Mouse (Mus musculus) kidney, adult 2 months (tissue): ENCODE data around the gene Ace. TPM values are rescaled to one million over a fixed set of nuclear protein-coding genes. Genes with fewer than 3 reads are reported as not detected.

Experiments used
- DNase-seq: peaks from one replicate; pipeline ENCODE4 v3.0.0; 2021
- H3K27ac ChIP-seq: fragments of 200-500 bp; 2 replicates; pipeline ENCODE4 v1.5.1; 2012; ENCODE audit warnings: low read depth, low read length, control low read depth, inconsistent platforms; ENCODE audit not compliant: insufficient read depth
- H3K27me3 ChIP-seq: fragments of 200-500 bp; replicated peaks from 2 replicates; pipeline ENCODE4 v1.6.1; 2012; ENCODE audit warnings: mild to moderate bottlenecking, moderate library complexity, low read length, inconsistent platforms; ENCODE audit not compliant: control insufficient read depth, insufficient read depth
- H3K36me3 ChIP-seq: fragments of 200-500 bp; 2 replicates; pipeline ENCODE4 v1.6.1; 2012; ENCODE audit warnings: mild to moderate bottlenecking, moderate library complexity, low read length, inconsistent platforms; ENCODE audit not compliant: control insufficient read depth, insufficient read depth
- H3K4me1 ChIP-seq: fragments of 200-500 bp; 2 replicates; pipeline ENCODE4 v1.6.1; 2011; ENCODE audit warnings: low read length; ENCODE audit not compliant: control insufficient read depth, insufficient read depth
- H3K4me3 ChIP-seq: fragments of 200-500 bp; 2 replicates; pipeline ENCODE4 v1.5.1; 2011; ENCODE audit warnings: mild to moderate bottlenecking, low read depth, low read length, control low read depth; ENCODE audit not compliant: insufficient read depth
- CTCF ChIP-seq: fragments of 200-500 bp; conservative IDR thresholded peaks from 2 replicates; pipeline ENCODE4 v1.5.1; 2011; ENCODE audit warnings: low read depth, mild to moderate bottlenecking, control low read depth, low read length, moderate library complexity, mixed read lengths; ENCODE audit not compliant: insufficient read depth, insufficient read length
- POLR2A ChIP-seq: fragments of 200-500 bp; IDR thresholded peaks from one replicate; pipeline ENCODE4 v1.6.1; 2011; ENCODE audit warnings: low read depth, low read length, control low read depth
- WGBS: fragments of 180-500 bp; shearing (Covaris S2); methylation state at CpG from one replicate; pipeline ENCODE4 v1.1.7; 2018; 5-methylcytosine and 5-hydroxymethylcytosine counted together
- polyA plus RNA-seq: library from polyadenylated mRNA; depleted of rRNA; stranded (reverse); fragments of >200 nt; gene quantifications from 2 replicates; pipeline ENCODE4 v1.2.3, GENCODE M21; 2012

Gene Ace
- polyA plus RNA-seq, 1 experiment, result 68.0 TPM

DNA sequence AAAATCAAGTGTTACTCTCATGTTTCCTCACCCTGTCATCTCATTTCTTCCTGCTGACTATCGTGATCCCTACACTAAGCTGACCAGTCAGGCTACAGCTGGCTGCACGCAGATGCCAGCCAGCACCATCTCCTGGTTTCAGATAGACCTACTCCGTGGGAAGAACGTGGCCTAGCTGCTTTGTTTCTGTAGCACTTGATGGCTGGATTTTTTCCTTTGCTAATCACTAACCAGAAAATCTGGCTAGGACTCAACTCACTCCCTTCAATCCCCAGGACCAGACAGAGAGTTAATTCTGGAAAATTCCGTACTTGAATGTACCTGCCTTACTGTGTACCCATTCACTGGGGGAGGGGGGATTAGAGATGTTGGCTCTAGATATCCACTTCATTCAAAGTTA is 39.6 kb upstream of the Ace start:
- WGBS, result 30% methylated on average over 5 of the region's 5 CpGs
- H3K4me1 ChIP-seq, result peaks cover 10% of the 10 kb centered on the region; the same call in 1 of the 2 replicates
- H3K36me3 ChIP-seq, result no peaks in the 10 kb centered on the region
- no peak overlapping the region for H3K27ac ChIP-seq
- H3K27me3 ChIP-seq, result no peaks in the 10 kb centered on the region
- DNase-seq, result peak; percentile 54
- TF ChIP-seq POLR2A, result no peak
- TF ChIP-seq CTCF, result 0 out of 2 replicates have a peak, but pooled peaks have one; percentile 1
- H3K4me3 ChIP-seq, result no peak overlapping the region

DNA sequence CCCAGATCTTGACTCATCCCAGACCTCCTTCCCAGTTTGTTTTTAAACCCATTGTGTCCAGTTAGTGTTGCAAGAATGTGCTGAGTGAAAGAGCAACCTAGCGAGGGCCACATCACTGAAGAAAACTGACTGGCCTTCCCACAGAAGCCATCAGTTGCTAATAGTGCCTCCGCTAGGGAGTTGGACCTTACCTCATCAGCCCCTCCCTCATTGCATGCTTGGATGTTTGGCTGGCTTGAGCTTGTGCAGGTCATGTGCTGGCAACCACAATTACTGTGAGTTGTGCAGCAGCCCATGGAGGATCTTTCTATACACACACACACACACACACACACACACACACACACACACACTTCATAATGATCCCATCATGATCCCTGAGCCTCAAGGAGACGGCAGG is 36.4 kb upstream of the Ace start:
- no peaks in the 10 kb centered on the region for H3K27me3 ChIP-seq
- DNase-seq, result no peak
- no peak overlapping the region for H3K27ac ChIP-seq
- 67% methylated on average over 3 of the region's 3 CpGs for WGBS
- no peak overlapping the region for H3K4me3 ChIP-seq
- no peaks in the 10 kb centered on the region for H3K36me3 ChIP-seq
- H3K4me1 ChIP-seq, result peaks cover 10% of the 10 kb centered on the region; the same call in 1 of the 2 replicates
- TF ChIP-seq CTCF (no peak), POLR2A (no peak)

DNA sequence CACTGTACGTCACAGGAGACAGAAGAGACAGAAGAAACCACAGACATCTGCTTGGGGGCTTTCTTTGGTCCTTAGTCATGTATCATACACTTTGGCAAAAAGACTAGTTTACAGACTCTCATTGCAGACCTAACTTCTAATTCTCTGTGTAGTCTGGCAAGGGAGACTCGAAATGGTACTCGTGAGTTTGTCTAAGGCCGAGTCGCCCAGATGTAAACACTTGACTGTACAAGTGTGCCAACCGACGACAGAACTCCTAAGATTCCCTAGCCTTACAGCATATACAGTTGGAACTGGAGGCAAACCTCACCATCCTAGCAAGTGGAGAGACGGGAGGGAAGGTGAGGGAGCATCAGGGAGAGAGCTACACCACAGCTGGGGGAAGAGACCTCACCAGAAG is 34.0 kb upstream of the Ace start:
- Histone ChIP-seq H3K27ac (no peak overlapping the region), H3K36me3 (no peaks in the 10 kb centered on the region), H3K4me3 (no peak overlapping the region), H3K4me1 (0 out of 2 replicates have a peak, but pooled peaks cover 3% of the 10 kb centered on the region), H3K27me3 (no peaks in the 10 kb centered on the region)
- 89% methylated on average over 8 of the region's 8 CpGs for WGBS
- no peak for DNase-seq
- TF ChIP-seq POLR2A (no peak), CTCF (no peak)

DNA sequence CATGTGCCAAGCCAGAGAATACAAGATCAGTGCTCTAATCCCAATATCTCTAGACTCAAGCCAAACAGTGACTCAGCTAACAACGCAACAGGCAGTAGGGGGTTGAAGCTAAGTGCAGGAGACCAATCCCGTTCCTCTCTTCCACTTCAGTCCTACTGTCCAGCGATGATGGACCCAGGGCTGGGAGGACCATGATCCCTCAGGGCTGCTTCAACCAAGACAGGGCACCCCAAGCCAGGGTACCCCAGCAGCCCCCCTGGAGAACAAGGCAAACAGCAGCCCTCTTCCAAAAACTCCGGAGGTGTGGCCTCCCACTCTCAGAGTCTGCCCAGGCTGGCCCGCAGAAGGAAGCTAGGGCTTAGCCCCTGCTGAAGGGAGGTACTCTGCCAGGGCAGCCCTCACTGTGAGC is 33.4 kb upstream of the Ace start:
- Histone ChIP-seq H3K4me1 (0 out of 2 replicates have a peak, but pooled peaks cover 3% of the 10 kb centered on the region), H3K36me3 (no peaks in the 10 kb centered on the region), H3K27me3 (no peaks in the 10 kb centered on the region), H3K4me3 (no peak overlapping the region), H3K27ac (no peak overlapping the region)
- DNase-seq, result no peak
- TF ChIP-seq CTCF (no peak), POLR2A (no peak)
- 72% methylated on average over 5 of the region's 5 CpGs for WGBS

DNA sequence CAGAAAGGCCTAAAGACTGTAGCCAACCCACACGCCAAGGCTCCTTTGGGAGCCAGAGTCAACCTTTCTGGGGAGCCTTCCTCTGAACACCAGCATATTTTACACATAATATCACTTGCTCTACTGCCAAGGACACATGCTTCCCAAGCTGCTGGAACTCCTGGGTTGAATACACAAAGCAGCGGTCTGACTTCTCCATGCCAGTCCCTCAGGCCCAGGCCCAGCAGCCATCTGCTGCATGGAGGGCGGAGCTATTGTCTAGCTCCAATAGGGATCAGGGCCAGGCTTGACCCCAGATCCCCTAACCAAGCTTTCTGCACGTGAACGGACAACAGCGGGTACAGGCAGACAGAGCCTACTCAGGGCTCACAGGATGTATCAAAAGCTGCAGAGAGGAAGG is 32.9 kb upstream of the Ace start:
- TF ChIP-seq CTCF, result no peak
- no peak for TF ChIP-seq POLR2A
- no peaks in the 10 kb centered on the region for H3K27me3 ChIP-seq
- DNase-seq, result no peak
- no peak overlapping the region for H3K4me3 ChIP-seq
- 0 out of 2 replicates have a peak, but pooled peaks cover 3% of the 10 kb centered on the region for H3K4me1 ChIP-seq
- 73% methylated on average over 6 of the region's 6 CpGs for WGBS
- H3K36me3 ChIP-seq, result no peaks in the 10 kb centered on the region
- H3K27ac ChIP-seq, result no peak overlapping the region

DNA sequence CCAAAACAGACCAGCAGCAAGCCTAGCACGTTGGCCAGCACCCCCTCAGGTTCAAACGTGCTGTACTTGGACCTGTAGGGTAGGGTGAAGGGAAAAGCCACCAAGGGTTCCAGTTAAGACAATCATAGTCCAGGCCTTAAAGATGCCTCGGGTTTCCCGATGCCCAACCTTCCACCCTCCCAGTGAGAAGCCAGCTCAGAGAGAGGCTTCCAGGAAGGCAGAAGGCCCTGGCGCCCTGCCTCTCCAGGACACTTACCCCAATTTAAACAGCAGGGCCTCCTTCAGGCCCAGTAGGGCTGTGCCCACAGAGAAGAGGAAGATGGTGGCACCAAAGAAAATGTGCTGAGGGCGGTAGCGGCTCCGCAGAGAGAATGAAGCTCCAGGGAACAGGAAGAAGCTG is 32.2 kb upstream of the Ace start:
- Histone ChIP-seq H3K4me1 (0 out of 2 replicates have a peak, but pooled peaks cover 3% of the 10 kb centered on the region), H3K27me3 (no peaks in the 10 kb centered on the region), H3K36me3 (no peaks in the 10 kb centered on the region), H3K27ac (no peak overlapping the region), H3K4me3 (no peak overlapping the region)
- TF ChIP-seq CTCF (no peak), POLR2A (no peak)
- WGBS, result 88% methylated on average over 8 of the region's 8 CpGs
- no peak for DNase-seq

DNA sequence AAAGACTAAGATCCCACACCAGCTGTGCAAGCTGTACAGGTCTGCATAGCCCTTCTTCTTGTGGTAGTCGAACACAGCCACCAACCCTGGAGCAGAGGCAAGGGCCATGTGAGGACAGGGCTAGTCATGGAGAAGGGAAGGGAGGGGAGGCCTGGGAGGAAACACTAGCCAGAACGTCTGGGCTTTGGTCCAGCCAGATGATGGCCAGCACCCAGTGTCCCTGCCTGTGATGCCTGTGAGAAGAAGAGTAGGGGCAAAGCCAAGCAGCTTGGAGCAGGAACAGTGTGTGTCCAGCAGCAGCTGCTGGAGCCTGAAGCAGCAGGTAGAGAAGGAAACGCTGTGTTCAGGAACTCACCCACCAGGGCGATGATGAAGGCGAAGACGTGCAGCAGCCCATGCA is 31.5 kb upstream of the Ace start:
- 71% methylated on average over 6 of the region's 6 CpGs for WGBS

More for the DNA sequence above, 31.5 kb upstream of the Ace start:
- no peaks in the 10 kb centered on the region for H3K27me3 ChIP-seq
- no peak overlapping the region for H3K4me3 ChIP-seq
- H3K4me1 ChIP-seq, result 0 out of 2 replicates have a peak, but pooled peaks cover 3% of the 10 kb centered on the region
- peak; percentile 69 for DNase-seq
- H3K36me3 ChIP-seq, result no peaks in the 10 kb centered on the region
- no peak overlapping the region for H3K27ac ChIP-seq
- TF ChIP-seq POLR2A (no peak), CTCF (no peak)
